Mouse (Mus musculus): ENCODE data around the gene Dus1l. TPM values are rescaled to one million over a fixed set of nuclear protein-coding genes. Genes with fewer than 3 reads are reported as not detected.
"Not testable (repeated sequence)": the region's sequence is repeated elsewhere in the genome, so short reads cannot be mapped to it uniquely, and the experiment has no call there.

The Dus1l gene
- total RNA-seq, 1 experiment from 2014 or later, result 64.5 TPM

DNA sequence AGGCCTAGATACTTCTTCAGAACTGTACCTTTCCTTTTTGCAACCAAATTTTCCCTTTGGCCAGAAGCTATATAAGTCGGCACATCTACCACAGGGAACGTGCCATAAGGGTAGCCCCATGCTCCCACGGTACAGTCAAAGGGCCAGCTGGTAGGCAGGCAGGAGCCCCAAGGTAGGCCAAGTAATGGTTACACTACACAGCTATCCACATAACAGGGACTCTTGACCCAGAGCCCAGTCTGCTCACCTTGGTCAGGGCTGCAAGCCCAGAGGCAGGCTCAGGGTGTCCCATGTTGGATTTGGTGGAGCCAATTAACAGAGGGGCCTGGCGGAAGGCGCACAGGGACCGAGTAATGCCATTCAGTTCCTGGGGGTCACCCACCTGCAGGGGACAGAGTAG is 23.4 kb upstream of the Dus1l start:
- DNase-seq, result no peak

DNA sequence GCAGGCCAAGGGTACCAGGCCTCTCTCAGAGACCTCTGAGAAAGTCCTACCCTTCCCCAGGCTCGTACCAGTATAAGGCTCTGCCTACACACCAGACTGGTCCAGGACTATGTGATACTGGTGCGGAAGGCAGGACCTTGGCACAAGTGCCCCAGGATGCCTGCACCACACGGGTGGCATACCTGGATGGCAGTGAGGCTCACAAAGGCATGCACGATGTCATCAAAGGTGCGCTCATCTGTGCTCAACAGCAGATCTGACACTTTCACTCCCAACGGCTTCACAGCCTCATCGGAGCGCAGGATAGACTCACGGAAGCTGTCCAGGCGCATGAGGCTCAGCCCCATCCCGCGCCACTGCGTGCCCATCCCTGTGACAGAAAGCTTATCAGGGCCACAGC is 22.0 kb upstream of the Dus1l start:
- no peak for DNase-seq

DNA sequence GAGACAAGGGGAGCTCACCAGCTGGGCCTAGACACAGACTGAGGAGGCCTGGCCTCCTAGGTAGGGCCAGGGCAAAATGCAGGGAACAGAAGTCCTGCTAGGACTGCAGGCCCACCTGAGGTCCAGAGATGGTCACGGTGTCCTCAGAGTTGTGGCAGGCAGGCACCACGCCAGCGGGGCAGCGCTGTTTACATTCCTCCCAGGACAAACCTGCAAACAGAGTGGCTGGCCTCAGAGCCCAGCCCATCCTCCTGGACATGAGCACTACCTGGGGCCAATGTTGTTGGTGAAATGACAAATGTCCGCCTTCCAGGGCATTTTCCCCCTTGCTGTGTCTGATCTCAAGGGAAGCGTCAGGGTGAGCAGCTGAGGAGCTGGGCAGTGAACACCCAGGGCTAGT is 21.2 kb upstream of the Dus1l start:
- no peak for DNase-seq

DNA sequence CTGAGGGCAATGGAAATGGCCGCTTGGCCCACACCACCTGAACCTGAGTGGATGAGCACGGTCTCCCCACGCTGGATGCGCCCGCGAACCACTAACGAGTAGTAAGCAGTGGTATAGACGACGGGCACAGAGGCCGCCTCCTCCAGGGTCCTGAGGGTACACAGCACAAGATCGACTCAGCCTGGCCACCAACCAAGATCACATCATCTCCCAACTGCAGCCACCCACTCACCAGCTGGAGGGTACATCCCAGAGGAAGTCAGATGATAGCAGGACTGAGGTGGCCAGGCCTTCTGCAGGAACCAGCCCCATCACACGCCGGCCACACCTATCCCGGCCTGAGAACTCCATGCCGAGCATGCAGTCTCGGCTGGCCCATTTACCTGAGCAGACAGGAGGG is 15.9 kb upstream of the Dus1l start:
- DNase-seq, result no peak

DNA sequence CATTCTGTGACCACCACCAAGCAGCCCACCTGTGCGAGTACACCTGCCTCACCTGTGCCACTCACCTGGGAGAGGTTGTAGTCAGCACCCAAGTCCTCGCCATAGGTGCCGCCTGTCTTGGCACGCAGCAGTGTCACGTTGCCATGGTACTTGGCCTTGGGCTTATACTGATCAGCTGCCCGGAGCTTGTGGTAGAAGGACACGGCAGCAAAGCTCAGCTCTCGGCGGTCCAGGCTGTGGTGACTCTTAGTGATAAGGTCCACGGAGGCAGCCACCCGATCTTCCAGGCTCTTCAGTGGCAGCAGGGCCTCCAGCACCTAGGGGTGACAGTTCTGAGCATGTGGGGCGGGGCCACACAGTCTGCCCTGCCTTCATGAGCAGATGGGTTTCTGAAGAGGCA is 11.8 kb upstream of the Dus1l start:
- peak; percentile 71 for DNase-seq

DNA sequence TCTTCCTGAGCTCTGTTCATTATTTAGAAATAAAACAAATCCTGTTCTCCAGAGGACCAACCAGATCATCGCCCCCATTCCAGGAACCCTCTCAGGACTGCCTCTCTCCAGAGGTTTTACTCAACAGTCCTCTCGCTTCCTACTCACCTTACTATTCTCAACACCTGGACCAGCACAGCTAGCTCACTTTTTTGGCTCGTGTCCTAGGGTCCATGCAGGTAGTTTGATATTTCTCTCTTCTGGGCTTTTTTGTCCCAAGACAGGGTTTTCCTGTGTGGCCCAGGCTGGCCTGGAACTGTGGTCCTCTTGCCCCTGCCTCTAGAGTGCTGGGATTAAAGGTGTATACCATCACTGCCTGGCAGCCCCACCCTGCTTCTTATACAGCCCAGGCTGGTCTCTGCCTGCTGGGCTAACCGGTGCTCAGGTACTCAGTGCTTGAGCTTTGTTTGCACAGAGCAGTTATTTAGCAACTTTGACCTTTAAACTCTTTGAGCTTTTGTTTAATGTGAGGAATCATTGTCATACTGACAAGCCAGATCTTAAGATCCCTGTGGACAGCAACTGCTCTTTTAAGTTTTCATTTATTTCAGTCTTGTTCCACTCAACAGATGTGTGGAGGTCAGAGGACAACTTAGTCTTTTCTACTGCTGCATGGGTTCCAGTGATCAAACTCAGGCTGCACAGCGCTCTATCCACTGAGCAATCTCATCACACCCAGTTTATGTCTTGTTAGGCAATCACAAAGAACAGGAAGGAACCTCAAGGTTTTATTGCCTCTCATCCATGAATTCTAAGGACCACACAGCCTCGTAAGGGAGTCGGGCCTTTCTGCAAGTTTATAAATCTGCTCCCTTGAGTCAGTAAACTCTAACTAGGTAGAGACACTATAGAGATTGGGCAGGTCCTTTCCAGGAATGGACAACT is 9.4 kb upstream of the Dus1l start:
- no peak for DNase-seq

DNA sequence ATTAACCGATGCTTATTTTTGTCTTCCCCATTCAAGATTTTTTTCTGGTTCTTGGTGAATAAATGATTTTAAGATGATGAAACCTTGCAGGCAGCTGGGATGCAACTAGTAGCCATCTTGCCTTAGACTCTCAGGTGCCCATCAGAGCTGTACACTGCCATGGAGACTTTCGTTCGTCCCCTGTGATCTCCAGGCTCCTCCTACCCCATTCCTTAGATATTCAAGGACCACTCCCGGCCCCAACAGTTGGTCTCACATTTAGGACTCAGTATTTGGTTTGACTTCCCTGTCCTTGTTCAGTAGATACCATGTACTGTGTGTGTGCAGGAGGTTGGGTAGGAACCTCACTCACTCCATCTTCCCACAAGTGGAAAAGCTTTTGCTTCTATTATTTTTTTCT is 8.6 kb upstream of the Dus1l start:
- no peak for DNase-seq

DNA sequence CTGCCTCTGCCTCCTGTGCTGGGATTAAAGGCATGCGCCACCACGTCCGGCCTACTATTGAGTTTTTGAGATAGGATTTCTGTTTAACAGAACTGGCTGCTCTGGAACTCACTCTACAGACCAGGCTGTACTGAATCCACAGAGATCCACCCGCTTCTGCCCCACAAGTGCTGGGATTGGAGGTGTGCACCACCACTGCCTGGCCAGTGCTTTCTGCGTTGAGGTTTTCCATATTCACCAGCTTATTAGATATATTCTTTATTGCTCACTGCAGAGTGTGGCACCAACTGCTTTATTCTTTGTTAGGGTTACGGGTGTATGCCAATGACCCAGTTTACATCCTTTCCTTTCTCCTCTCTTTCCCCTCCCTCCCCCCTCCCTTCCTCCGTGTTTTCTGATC is 8.1 kb upstream of the Dus1l start:
- DNase-seq, result no peak

DNA sequence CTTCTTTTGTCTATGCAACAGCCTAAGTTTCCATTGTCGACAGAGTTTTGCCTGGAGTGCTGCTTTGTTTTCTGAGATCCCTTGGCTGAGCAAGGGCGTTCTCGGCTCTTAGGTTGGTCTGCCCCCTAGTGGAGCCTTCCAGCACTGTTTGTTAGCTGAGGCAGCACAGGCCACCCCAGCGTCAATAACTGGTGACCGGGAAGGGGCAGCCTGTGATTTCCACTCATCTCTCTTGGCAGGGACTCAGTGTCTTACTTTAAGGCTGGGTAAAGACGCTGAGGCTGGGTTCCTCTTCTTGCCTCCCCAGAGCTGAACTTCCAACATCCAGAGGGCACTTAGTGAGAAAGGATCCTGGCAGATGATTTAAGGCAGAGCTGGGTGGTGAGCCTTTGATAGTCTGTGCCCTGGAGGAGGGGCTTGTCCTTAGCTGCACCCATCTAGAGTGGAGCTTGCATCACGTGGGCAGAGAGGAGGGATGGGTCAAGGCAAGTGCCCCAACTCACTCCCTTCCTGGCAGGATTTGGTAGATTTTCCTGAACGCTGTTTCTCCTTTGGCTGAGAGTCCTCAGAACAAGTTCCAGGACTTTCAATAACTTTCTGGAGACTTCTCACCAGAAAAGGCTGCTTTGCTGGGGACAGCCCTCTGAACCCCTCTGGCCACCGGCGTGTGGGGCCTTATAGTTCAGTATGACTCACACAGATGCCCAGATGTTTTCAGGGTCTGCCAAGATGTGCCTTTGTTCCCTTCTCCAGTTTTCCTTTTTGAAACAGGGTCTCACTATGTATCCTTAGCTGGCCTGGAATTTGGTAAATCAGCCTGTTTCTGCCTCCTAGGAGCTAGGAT is 4.1 kb upstream of the Dus1l start:
- peak; percentile 94 for DNase-seq

DNA sequence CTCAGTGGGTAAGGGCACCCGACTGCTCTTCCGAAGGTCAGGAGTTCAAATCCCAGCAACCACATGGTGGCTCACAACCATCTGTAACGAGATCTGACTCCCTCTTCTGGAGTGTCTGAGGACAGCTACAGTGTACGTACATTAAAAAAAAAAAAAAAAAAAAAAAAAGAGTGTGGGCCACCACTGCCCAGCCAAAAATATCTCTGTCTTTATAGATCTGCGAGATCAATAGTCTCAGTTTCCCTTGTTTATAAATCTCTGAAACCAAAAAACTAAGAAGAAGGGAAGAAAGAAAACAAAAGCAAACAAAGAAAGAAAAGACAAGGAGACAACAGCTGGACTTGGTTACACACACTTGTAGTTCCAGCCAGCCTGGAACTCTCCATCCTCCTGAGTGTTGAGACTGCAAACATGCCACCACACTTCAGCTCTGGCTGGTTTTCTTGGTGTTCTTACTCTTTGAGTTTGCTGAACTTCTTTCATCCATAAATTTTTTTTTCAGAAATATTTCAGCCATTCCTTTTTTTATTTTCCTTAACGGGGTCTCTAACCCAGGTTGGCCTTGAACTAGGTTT is 3.2 kb upstream of the Dus1l start:
- DNase-seq, result no peak

DNA sequence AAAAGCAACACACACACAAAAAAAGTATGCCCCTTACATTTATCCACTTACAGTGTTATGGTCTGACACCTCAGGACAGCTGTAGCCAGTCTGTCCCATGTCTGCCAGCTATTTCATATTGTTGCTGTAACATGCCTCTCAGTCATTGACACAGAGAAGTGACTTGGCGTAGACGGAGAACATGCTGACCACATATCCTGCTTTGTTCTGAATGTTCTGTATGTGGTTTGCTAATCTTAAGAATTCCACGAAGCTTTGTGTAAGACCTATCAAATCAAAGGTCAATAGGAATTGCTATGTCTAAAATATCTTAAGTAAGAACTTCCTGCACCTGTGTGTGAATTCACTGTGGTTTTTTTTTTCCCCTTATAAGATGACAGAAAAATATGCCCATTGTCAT is 2.0 kb upstream of the Dus1l start:
- no peak for DNase-seq

DNA sequence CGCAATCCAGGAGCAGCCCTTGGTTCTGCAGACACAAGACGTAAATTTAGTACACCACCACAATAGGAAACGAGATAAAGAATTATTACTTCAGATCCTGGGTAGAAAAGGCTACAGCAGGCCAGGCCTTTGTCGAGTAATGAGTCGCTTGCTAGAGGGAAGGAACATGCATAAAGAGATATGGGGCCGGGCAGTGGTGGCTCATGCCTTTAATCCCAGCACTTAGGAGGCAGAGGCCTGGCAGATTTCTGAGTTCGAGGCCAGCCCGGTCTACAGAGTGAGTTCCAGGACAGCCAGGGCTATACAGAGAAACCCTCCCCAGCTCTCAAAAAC is 377 bp upstream of the Dus1l start:
- DNase-seq, result no peak

DNA sequence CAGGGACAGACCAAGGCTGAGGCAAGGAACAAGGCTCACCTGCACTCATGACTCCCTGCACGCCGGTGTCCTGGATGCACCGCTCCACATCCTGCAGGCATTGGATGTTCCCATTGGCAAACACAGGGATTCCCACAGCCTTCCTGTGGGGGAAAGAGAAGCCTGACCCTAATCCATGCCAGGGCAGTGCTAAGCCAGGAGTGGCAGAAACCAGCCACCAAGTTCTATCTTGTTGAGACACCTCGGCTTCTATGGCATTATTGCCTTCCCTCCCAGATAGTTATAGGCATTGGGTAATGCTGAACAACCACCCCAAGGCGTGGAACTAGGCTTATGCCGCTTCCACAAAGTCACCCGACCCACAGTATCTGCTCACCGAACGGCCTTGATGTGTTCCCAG is 3.6 kb downstream of the Dus1l start:
- no peak for DNase-seq

DNA sequence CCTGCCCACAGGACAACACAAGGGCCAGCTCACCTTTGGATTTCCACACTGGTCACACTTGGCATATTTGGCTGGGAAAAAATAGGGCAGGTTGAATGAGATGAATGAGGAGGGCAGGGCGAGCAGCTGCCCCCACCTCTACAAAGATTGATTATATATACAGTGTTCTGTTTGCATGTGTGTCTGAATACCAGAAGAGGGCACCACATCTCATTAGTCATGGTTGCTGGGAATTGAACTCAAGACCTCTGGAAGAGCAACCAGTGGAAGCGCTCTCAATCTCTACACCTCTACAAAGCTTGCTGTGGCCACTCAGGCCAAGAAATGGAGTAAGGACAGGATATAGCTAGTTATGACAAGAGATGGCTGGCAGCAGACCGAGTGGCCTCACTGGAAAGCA is 6.4 kb downstream of the Dus1l start:
- DNase-seq, result no peak

DNA sequence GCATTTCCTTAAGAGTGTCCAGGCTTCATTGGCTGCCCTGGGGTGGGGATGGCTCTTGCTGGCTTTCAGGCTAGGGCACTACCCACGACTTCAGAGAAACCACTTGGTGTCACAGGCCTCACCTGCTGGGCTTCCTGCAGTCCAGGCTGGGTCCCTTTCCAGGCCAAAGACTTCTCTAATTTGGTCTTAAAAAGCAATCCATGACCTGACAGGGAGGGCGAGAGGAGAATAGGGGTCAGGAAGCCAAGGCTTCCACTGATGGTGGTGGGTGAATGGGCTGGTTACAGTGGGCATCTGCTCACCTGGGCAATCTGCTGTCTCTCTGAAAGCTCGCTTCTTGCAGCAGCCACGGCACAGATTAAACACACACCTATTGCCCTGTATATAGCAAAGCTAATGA is 6.8 kb downstream of the Dus1l start:
- no peak for DNase-seq

DNA sequence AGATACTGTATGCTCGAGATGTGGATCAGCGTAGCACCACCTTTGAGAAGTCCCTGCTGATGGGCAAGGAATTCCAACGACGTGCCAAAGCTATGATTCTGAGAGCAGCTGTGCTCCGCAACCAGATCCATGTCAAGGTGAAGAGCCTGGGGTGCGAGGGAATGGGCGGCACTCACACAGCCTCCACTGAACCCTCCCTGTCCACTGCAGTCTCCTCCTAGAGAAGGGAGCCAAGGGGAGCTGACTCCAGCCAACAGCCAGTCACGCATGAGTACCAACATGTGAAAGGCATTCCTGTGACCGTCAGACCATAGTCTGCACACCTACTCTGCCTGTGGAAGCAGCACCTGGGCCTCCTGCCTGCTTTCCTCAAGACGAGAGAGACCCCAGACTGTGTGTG is 7.7 kb downstream of the Dus1l start:
- DNase-seq, result not testable (repeated sequence)

DNA sequence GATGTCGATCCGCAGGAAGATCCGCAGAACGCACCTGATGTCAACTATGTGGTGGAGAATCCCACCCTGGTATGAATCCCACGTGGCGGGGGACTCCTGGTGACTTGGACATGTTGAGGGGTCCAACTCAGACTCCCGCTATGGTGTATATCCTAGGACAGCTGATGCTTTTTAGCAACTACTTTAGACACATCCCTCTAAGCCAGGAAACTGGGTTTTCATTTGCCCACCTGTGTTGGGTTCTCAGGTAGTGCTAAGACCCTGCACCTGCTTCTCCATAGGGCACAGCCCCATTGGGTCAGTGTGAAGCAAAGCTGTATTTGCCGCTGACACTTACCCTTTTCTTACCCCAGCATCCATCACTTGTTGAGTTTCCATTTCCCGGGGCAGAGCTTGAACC is 11.1 kb downstream of the Dus1l start:
- DNase-seq, result peak; percentile 9

DNA sequence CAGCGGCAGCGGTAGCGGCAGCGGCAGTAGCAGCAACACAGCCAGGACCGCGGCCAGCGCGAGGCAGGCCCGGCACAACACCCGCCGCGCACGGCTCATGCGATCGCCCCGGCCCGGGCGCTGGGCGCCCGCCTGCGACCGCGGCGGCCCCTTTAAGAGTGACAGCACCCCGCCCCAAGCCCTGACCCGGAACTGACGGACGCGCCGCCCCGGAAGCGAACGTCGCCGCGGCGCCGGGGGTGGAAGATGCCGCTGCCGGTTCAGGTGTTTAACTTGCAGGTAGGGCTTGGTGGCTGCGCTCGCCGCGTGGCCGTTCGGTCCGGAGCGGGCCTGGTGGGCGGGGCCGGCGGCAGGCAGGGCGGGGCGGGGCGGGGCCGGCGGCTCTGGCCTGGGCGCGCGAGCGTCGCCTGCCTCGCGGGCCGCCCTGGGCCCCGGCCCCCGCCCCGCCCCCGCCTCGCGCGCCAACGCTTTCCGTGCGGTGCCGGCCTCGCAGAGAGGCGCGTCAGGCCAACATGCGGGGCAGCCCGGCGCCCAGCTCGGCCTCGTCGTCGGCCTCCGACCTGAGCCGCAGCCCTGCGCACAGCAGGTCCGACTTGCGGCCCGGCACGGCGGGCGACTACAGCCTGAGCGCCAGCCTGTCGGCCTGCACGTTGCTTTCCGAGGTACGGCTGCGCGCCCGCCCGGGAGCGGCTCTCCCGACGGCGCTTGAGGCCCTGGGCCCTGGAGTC is 12.0 kb downstream of the Dus1l start, which contains the start of the genes Rfng and Gps1:
Gene Rfng, minus strand, starts transcription at position 144 of the 728 bp plus-strand sequence.
Gene Gps1, plus strand, starts transcription at position 209 of the 728 bp plus-strand sequence.
- peak; percentile 91 for DNase-seq

DNA sequence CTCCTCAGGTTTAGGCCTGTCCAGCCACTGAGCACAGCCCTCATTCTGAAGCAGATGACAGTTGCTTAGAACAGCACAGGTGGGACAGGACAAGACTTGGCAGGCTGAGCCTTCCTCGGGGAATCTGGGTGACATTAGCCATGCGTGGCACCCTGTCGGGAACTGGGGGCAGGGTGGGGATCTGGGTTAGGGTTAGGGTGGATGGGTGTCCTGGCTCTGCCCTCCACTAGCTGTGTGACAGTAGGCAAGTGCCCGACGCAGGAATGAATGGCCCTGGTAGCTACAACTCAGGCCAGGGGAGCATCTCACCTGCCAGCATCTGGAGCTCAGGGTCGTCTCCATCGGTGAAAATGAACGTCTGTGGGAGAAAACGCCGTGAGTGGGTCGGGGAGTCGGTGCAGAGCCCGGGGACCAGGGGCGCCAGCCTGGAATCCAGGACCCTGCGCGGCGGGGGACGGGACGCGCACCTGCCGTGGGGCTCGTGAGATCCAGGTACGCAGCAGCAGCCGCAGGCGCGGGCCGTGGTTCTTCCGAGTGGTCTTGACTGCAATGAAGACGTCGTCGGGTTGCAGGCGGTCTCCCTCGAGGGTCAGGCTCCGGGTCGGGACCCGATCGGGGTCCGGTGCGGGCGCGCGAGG is 12.7 kb downstream of the Dus1l start:
- DNase-seq, result peak; percentile 15

DNA sequence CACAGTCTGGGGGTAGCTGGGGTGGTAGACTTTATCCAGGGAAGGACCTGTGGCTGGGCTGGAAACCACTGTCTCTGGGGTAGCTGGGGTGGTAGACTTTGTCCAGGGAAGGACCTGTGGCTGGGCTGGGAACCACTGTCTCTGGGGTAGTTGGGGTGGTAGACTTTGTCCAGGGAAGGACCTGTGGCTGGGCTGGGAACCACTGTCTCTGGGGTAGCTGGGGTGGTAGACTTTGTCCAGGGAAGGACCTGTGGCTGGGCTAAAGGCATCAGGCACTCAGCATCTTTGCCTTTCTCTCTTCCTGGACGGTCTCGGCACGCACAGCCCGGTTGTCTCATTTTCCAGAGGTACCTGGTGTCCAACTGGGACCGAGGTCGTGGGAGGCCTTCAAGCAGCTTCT is 14.8 kb downstream of the Dus1l start:
- DNase-seq, result not testable (repeated sequence)

DNA sequence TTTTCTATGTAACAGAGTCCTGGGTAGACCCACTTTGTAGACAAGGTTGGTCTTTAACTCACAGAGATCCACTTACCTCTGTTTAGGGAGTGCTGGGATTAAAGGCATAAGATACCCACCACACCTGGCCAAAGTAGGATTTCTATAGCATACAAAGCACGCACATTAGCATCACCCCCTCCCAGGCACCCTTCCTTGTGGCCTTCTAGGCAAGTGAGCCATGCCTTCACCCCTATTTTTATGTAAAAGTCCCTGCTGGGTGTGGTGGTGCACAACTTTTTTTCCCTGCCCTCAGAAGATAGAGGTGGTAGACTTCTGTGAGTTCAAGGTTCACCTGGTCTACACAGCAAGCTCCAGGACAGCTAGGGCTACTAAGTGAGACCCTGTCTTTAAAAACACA is 16.3 kb downstream of the Dus1l start:
- DNase-seq, result no peak

DNA sequence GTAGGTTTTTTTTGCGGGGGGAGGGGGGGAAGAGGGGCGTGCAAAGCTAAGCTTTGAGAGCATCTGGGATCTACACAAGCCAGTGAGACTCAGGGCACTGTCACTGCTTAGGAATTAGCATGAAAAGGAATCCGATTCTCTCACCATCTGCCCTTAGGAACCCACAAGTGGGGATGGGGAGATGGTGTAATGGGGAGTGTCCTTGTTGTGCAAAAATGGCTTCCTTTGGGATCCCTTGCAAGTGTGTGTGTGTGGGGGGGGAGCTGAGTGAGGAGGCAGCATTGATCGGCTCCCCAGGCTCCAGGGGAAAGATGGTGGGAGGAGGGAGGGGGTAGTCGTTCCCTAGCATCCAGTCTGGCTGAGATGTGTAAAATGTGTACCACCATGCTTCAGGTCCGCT is 19.1 kb downstream of the Dus1l start:
- DNase-seq, result no peak

All from adrenal gland, postnatal 14 days (tissue).